In the genomic region with DNA sequence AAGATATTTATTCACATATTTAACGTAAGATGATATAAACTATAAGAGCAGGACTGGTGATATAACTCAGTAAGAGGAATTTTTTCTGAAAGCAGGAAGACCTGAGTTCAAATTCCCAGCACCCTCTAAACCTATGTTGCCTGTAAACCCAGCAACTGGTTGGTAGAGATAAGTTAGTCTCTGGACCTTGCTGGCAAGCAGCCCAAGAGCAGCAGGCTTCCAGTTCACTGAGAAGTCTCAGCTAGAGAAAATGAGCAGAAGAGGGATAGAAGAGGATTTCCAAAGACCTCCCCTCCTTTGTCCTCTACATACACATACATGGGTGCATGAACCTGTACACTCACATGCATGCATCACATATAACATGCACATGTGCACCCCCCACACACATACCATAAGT, we compare ENCODE assay signal across 10 mouse cellular contexts.
"Had no signal": no experiment of that assay in that cellular context is flagged by ENCODE, and none has a peak within 500 bp of the region (broad histone marks: within the 10 kb centered on the region; RNA-seq: fewer than 3 reads in every experiment).

No protein-coding gene starts in this region.

- DNase-seq: kidney, postnatal 10 days; layer of hippocampus, postnatal 36 days; liver; lung, adult 18-20 months; lung, postnatal 10 days; lung, postnatal 36 days; retina, postnatal 1 day; right cerebral cortex, postnatal 25 days; spleen, adult 18-20 months; thymus, postnatal 25 days had no signal
